Mouse (Mus musculus) erythroblast, embryonic 14.5 days (primary cell): ENCODE results near the gene Zfand3. TPM values are rescaled to one million over a fixed set of nuclear protein-coding genes. Genes with fewer than 3 reads are reported as not detected.

Source experiments
- H3K27me3 ChIP-seq: 2 replicates; pipeline ENCODE4 v1.6.1; 2012; ENCODE audit warnings: inconsistent platforms; ENCODE audit not compliant: control insufficient read depth
- H3K36me3 ChIP-seq: 2 replicates; pipeline ENCODE4 v1.6.1; 2012; ENCODE audit warnings: mild to moderate bottlenecking, inconsistent platforms; ENCODE audit not compliant: control insufficient read depth
- H3K4me1 ChIP-seq: 2 replicates; pipeline ENCODE4 v1.6.1; 2012; ENCODE audit warnings: inconsistent platforms; ENCODE audit not compliant: control insufficient read depth
- H3K4me3 ChIP-seq: replicated peaks from 2 replicates; pipeline ENCODE3; 2012; ENCODE audit warnings: moderate library complexity, mild to moderate bottlenecking, inconsistent platforms
- H3K9me3 ChIP-seq: 2 replicates; pipeline ENCODE4 v1.6.1; 2012; ENCODE audit warnings: low read length, inconsistent platforms, mixed read lengths; ENCODE audit not compliant: control insufficient read depth
- GATA1 ChIP-seq: IDR thresholded peaks from 2 replicates; pipeline ENCODE4 v1.6.1; 2012; ENCODE audit warnings: low read length, inconsistent platforms, mixed read lengths
- TAL1 ChIP-seq: IDR thresholded peaks from 3 replicates; pipeline ENCODE4 v1.6.1; 2012; ENCODE audit warnings: low read length, inconsistent platforms, mixed read lengths
- polyA plus RNA-seq: library from polyadenylated mRNA; stranded (reverse); fragments of >175 nt; gene quantifications from 2 replicates; pipeline ENCODE4 v1.2.3, GENCODE M21; 2012

The Zfand3 gene
- polyA plus RNA-seq, 1 experiment, result 9.6 TPM

DNA sequence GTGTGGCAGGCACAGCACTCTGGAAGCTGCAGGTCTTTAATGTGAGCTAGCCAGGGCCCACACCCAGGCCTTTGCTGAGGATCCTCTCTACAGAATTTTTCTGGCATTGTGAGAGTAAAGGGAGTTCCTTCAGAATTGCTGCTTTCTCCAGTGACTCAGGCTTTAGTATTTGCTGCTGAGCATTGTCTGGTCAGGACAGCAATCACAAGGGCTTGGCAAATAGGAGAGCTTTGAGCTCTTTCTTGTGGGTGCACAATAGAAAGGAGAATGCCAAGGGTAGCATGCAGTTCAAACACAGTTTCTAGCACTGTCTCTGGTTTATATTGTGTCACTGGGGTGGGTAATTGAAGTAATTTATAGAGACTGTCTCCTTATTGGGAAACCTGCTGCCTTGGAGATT, 3.9 kb downstream of the Zfand3 start:
- no peaks in the 10 kb centered on the region for H3K27me3 ChIP-seq
- peaks cover 17% of the 10 kb centered on the region for H3K36me3 ChIP-seq
- TF ChIP-seq TAL1, result no peak
- TF ChIP-seq GATA1, result no peak
- no peaks in the 10 kb centered on the region for H3K9me3 ChIP-seq
- H3K4me3 ChIP-seq, result no peak overlapping the region
- peaks cover 42% of the 10 kb centered on the region for H3K4me1 ChIP-seq

DNA sequence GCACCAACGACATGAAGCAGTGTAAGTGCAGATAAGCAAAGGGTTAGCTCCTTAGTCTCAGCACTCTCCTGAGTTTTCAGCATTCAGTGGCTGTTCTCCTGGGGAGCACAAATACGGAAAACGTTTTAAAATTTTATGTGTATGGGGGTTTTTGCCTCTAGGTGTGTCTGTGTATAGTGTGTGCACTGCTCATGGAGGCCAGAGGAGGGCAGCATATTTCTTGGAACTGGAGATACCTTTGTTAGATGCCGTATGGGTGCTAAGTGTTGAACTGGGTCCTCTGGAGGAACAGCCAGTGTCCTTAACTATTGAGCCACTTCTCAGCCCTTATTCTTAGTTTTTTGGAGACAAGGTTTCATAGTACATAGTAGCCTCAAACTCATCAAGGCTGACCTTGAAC, 10.1 kb downstream of the Zfand3 start:
- peaks cover 20% of the 10 kb centered on the region for H3K36me3 ChIP-seq
- peaks cover 6% of the 10 kb centered on the region for H3K4me1 ChIP-seq
- H3K4me3 ChIP-seq, result no peak overlapping the region
- H3K9me3 ChIP-seq, result peaks cover 2% of the 10 kb centered on the region; the same call in 1 of the 2 replicates
- TF ChIP-seq GATA1 (no peak), TAL1 (no peak)
- no peaks in the 10 kb centered on the region for H3K27me3 ChIP-seq

DNA sequence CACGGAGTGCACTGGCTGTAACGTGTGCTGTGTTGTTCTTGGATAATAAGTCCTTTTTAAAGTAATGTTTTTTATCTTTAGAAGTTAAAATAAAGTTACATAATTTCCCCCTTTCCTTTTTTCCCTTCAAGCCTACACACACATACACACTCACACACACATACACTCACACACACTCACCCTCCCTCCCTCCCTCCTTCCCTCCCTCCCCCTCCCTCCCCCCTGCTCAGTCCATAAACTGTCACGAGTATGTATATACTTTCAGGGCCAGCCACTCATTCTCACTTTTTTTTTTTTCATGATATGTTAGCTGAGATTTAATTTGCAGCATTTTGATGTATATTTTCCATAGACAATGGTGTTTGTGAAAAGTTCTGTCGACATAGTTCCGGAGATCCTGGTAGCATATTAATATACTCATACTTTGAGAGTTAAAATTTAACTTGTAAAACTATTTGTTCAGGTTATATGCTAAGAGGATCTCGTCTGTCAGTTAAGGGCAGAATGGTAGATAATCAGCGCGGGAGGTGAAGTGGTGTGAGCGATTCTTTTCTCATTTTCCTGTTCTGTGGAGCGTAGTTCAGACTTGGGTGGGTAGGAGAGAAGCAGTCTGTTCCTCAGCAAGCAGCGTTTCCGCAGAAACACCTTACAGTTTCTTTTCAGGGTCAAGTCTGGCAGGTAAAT, 14.5 kb downstream of the Zfand3 start:
- Histone ChIP-seq H3K4me1 (peaks cover 2% of the 10 kb centered on the region), H3K9me3 (no peaks in the 10 kb centered on the region), H3K27me3 (no peaks in the 10 kb centered on the region), H3K36me3 (peaks cover 4% of the 10 kb centered on the region), H3K4me3 (no peak overlapping the region)
- TF ChIP-seq GATA1 (no peak), TAL1 (no peak)

DNA sequence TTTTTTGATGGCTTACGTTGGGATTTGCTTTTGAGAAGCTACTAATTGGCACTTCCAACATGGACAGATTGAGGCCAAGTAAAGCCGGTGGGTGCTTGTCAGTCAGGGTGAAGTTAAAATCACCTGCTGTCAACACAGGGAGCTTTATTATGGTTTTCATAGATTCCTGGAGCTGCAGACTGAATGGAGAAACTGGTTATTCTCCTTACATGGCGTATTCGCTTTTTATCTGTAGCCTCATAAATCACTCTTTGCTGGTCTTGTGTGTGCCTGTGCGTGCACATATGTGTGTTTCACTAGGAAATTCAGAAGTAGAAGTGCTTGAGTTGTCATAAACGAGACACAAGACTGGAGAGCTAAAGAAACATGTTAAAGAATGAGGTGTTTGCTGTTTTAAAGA, 15.4 kb downstream of the Zfand3 start:
- Histone ChIP-seq H3K4me1 (peaks cover 2% of the 10 kb centered on the region), H3K9me3 (no peaks in the 10 kb centered on the region), H3K27me3 (no peaks in the 10 kb centered on the region), H3K36me3 (peaks cover 2% of the 10 kb centered on the region; the same call in 1 of the 2 replicates), H3K4me3 (no peak overlapping the region)
- TF ChIP-seq TAL1 (no peak), GATA1 (no peak)

DNA sequence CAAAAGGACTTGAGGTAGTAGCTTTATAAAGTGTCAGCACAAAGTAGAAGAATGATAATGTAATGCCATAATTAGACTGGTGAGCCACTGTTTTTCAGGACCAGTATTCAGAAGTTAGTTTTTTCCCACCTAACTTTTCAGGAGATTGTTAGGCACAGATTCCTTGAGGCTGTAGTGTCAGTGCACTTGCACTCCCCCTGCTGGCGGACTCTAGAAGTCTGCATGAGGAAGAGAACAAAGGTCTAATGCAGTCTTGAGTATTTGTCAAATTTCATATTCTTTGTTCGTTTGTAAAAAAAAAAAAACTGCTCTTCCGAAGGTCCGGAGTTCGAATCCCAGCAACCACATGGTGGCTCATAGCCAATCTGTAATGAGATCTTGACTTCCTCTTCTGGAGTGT, 20.1 kb downstream of the Zfand3 start:
- H3K36me3 ChIP-seq, result no peaks in the 10 kb centered on the region; the same call in 1 of the 2 replicates
- TF ChIP-seq TAL1, result no peak
- TF ChIP-seq GATA1, result no peak
- peaks cover 25% of the 10 kb centered on the region for H3K4me1 ChIP-seq
- no peak overlapping the region for H3K4me3 ChIP-seq
- no peaks in the 10 kb centered on the region for H3K27me3 ChIP-seq
- H3K9me3 ChIP-seq, result no peaks in the 10 kb centered on the region

DNA sequence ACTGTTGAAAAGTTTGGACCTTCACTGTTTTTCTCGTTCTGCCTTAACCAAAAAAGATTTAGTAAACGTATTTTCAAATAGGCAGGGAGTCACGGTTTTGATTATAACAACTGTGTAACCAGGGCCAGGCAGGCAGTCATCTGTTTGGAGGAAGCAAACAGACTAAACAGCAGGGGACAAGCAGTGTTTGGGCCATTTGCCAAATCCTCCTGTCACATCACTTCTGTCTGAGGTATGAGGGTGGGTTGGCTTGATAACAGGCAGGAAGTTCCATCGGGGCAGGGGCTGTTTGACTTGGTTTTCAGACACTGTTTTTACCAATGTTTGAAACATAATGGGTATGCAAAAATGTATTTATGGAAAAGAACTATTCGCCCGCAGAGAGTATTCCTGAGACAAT, 22.1 kb downstream of the Zfand3 start:
- Histone ChIP-seq H3K4me3 (no peak overlapping the region), H3K9me3 (no peaks in the 10 kb centered on the region), H3K4me1 (peaks cover 27% of the 10 kb centered on the region), H3K36me3 (no peaks in the 10 kb centered on the region; the same call in 1 of the 2 replicates), H3K27me3 (no peaks in the 10 kb centered on the region)
- TF ChIP-seq GATA1, result no peak
- no peak for TF ChIP-seq TAL1

DNA sequence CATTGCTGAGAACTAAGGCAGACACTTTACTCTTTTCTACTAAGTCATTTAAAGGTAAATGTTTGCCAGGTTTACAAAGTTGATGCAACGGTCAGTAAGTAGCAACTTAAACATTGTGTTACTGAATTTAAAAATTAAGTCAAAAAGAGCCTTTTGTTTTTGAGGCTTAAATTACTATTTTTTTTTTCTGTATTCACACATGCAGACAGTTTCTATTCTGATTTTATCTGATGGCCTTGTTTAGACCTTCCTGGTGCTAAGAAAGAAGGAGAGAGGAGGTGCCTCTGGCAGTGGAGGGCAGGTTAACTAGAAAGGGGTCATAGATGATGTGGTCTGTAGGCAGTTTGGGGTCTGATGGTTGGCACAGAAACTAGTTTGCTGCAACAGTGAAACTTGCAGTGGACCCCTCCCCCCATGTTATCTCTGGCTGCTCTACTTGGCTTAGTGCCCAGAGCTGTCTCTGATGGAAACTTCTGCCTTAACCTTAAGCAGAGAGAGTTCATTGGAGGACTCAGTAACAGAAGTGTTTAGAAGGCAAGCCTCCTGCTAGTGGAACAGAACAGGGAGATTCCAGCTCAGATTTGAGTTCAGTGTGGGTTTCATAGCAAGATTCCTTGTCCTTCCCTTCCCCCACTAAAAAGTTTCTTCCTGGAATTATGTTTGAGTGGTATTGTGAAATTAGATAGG, 23.0 kb downstream of the Zfand3 start:
- Histone ChIP-seq H3K36me3 (no peaks in the 10 kb centered on the region; the same call in 1 of the 2 replicates), H3K4me3 (no peak overlapping the region), H3K9me3 (no peaks in the 10 kb centered on the region), H3K4me1 (peaks cover 28% of the 10 kb centered on the region), H3K27me3 (no peaks in the 10 kb centered on the region)
- TF ChIP-seq GATA1, result no peak
- no peak for TF ChIP-seq TAL1

DNA sequence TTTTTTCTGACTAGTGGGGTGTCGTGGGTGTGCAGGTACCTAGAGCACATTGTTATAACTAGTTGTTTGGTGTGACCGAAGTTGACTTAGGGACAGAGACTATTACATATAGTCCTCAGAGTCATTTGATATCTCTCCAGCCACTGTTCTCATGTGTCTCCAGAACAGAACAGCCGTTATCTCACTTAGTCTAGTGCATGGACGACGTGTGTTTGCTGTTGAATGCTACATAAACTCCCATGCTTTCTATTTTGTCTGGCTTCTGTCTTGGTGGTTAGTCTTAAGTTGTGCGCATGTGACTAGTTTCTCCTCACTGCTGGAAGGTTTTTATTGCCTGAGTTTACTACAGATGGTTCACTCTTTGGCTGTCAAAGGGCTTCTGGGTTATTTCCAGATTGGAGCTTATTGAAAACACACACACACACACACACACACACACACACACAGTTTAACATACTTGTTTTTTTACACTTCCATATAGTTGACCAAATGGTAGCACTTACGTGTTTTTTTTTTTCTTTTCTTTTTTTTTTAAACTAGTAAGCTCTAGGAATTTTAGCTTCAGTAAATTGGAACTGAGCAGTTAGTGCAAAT, 25.2 kb downstream of the Zfand3 start:
- no peaks in the 10 kb centered on the region for H3K9me3 ChIP-seq
- TF ChIP-seq GATA1 (no peak), TAL1 (no peak)
- peaks cover 28% of the 10 kb centered on the region for H3K4me1 ChIP-seq
- no peak overlapping the region for H3K4me3 ChIP-seq
- no peaks in the 10 kb centered on the region; the same call in 1 of the 2 replicates for H3K36me3 ChIP-seq
- H3K27me3 ChIP-seq, result no peaks in the 10 kb centered on the region

DNA sequence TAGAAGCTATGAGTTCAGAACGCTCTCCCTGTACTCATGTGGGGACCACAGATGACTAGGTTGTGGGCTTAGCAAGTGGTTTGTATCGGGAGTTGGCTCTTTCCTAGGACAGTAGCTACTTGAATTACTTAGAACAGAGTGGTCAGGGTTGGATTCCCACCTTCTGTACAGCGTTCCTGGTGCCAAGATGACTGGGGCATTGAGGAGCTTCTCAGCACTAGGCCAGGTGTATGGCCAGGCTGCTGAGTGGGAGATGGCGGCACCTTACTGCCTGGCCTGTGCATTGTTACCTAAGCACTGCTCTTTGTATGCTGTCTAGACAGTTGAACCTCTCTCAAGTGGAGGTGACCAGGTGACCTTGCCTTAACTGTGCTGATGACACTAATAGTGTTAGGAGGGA, 28.3 kb downstream of the Zfand3 start:
- Histone ChIP-seq H3K4me1 (peaks cover 13% of the 10 kb centered on the region), H3K4me3 (no peak overlapping the region), H3K9me3 (no peaks in the 10 kb centered on the region), H3K36me3 (no peaks in the 10 kb centered on the region; the same call in 1 of the 2 replicates), H3K27me3 (no peaks in the 10 kb centered on the region)
- TF ChIP-seq GATA1, result no peak
- no peak for TF ChIP-seq TAL1
